Mouse (Mus musculus): ENCODE measurements around the gene Sertad4. TPM values are rescaled to one million over a fixed set of nuclear protein-coding genes. Genes with fewer than 3 reads are reported as not detected.

The Sertad4 gene
- not detected for polyA plus RNA-seq (2017; shearing (Covaris generic))

DNA sequence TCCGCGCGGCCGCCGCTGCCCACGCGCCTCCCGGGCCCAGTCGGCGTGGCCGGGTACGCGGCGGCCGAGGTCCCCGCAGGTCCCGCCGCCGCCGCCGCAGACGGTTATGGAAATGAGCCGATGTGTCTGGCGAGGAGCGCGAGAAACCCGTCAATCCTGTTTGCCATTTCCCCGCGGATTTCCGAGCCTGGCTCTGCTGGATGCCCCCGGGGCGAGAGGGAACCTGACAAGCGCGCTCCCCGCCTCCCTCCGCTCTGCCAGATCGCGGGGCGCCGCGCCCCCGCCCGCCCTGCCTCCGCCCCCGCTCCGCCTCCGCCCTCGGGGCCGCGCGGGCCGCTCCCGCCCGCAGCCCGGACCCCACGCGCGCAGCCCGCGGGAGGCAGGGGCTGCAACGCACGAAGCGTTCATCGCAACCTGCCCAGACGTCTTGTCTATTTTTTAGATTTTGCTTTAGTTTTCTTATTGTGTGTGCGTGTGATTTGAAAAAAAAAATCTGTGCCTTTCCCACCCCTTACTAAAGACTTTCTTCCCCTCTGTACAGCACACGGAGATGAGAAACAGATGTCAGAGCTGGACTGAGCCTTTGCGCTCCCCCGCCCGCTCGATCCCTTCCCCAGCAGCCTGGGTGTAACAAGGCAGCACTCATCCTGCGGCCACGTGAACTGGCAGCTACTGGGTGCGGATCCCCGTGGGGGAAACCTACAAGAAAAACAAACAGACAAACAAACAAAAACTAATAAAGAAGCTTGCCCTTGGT, at the start of gene Sertad4:
Sertad4 (minus strand) TSS at position 283 of the 757 bp plus-strand sequence.

Other genes with a start within 250 kb of the Sertad4 start
- gene Hhat, start 84.5 kb downstream of the Sertad4 start, polyA plus RNA-seq (2017; shearing (Covaris generic)): 5.5 TPM
- 0.13 TPM for gene Syt14, start 180.0 kb upstream of the Sertad4 start, polyA plus RNA-seq (2017; shearing (Covaris generic))